Mouse (Mus musculus): ENCODE measurements at regions not wholly inside any gene's neighbourhood (a gene's known extent, or its start where the extent isn't known, plus 50 kb on each side); places are given as distances from the start of the nearest gene placed in this dataset.

DNA sequence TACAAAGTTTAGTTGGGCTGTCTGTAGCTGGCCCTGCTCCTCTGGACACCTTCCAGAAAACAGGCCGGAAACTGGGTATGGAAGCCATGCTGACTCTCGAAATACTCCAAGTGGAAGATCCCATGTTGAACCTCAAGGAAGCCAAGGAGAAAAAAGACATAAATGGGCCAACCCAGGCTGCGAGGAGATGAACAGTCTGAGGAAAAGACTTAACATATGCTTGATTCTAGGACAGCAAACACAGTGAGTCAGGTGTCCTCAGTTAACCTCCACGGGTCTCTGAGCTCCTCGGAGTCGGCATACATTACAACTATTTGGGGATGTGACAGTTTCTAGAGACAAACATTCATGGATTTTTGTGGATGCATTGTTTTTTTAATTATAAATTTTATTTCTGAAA lies 60.0 kb upstream of the Msi2 start:
- Histone ChIP-seq H3K4me1 (replicated peaks) (no peaks in the 10 kb centered on the region; the same call in 1 of the 2 replicates), H3K27ac (no peak overlapping the region), H3K4me2 (no peak overlapping the region), H3K9me3 (no peaks in the 10 kb centered on the region), H3K27me3 (no peaks in the 10 kb centered on the region), H3K9ac (replicated peaks) (no peak overlapping the region), H3K36me3 (no peaks in the 10 kb centered on the region), H3K4me3 (replicated peaks) (no peak overlapping the region)
- WGBS, result 96% methylated on average over 6 of the region's 6 CpGs
- ATAC-seq (ENCODE audit: insufficient number of reproducible peaks, insufficient read depth, low FRiP score, low TSS enrichment, low read depth), result no peak

DNA sequence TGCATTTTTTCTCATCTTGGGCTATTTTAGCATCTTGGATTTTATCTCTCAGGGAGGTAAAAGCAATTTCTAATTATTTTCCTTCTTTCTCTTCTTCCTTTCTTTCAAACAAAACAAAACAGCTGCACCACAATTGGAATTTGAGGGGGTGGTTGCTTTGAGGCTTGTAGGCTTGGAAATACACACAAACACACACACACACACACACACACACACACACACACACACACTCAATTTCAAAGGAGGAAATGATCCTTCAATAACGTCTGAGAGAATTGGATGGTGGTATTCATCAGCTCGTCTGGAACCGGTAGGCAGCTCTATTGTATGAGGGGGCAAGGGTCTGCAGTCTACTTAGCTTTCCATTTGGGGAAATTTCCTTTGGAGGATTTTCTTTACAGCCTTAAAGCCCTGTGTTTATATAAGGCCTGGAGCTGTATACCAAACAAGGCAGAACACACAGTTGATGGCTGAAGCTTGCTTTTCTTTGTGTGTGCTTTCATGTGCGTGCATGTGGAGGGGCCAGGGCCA lies 56.2 kb upstream of the Msi2 start:
- no peaks in the 10 kb centered on the region for H3K36me3 ChIP-seq
- H3K4me1 ChIP-seq (replicated peaks), result peaks cover 18% of the 10 kb centered on the region
- no peak overlapping the region for H3K27ac ChIP-seq
- no peaks in the 10 kb centered on the region for H3K27me3 ChIP-seq
- H3K4me2 ChIP-seq, result no peak overlapping the region
- ATAC-seq (ENCODE audit: insufficient number of reproducible peaks, insufficient read depth, low FRiP score, low TSS enrichment, low read depth), result no peak
- no peaks in the 10 kb centered on the region for H3K9me3 ChIP-seq
- 34% methylated on average over 4 of the region's 4 CpGs for WGBS
- H3K9ac ChIP-seq (replicated peaks), result no peak overlapping the region
- H3K4me3 ChIP-seq (replicated peaks), result no peak overlapping the region

DNA sequence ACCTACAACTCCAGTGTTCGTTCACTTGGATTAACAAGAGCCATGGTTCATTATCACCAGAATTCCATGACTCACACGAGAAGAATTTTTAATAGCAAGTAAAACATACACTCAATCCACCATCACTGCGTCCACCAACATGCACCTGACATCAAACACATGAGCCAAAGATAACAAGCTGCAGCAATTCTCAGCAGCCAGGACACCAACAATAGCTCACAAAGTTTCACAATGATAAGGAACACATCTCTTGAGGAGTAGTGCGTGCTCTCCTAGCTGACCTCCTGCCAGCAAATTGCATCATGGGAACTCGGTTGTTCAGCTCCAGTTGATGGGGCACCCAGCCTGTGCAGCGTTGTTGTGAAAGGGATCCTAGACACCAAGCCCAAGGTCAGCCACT lies 55.6 kb upstream of the Msi2 start:
- Histone ChIP-seq H3K27me3 (no peaks in the 10 kb centered on the region), H3K4me1 (replicated peaks) (peaks cover 18% of the 10 kb centered on the region), H3K27ac (no peak overlapping the region), H3K4me2 (no peak overlapping the region), H3K9me3 (no peaks in the 10 kb centered on the region), H3K4me3 (replicated peaks) (no peak overlapping the region), H3K9ac (replicated peaks) (no peak overlapping the region), H3K36me3 (no peaks in the 10 kb centered on the region)
- 76% methylated on average over 6 of the region's 6 CpGs for WGBS
- no peak for ATAC-seq (ENCODE audit: insufficient number of reproducible peaks, insufficient read depth, low FRiP score, low TSS enrichment, low read depth)

DNA sequence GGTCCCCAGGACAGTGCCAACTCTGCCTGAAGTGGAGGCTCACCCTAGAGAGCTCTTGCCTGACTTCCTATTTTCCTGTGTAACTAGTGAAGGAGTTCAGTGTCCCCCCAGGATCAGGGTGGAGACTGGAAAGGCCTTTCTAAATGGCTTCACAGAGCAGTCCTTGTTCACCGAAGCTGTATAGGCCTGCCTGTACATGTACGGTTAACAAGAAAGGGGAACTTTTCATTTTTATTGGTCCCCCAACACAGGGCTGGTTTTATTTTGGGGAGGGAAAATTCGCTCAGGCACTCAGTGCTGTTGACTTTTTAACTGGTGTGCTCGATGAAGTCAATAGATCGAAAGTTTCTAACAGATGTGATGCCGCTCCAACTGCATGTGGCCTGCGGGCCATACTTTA lies 52.1 kb upstream of the Msi2 start:
- peak; percentile 48; the same call in 1 of the 2 replicates for ATAC-seq (ENCODE audit: insufficient number of reproducible peaks, insufficient read depth, low FRiP score, low TSS enrichment, low read depth)
- H3K4me2 ChIP-seq, result no peak overlapping the region
- H3K4me1 ChIP-seq (replicated peaks), result peaks cover 28% of the 10 kb centered on the region
- no peaks in the 10 kb centered on the region for H3K27me3 ChIP-seq
- peak overlapping the region; percentile 92 for H3K27ac ChIP-seq
- no peaks in the 10 kb centered on the region for H3K9me3 ChIP-seq
- no peak overlapping the region for H3K9ac ChIP-seq (replicated peaks)
- H3K36me3 ChIP-seq, result no peaks in the 10 kb centered on the region
- WGBS, result 42% methylated on average over 7 of the region's 7 CpGs
- H3K4me3 ChIP-seq (replicated peaks), result no peak overlapping the region
